Mouse (Mus musculus) Patski (cell line): ENCODE measurements around the gene Sort1. TPM values are rescaled to one million over a fixed set of nuclear protein-coding genes. Genes with fewer than 3 reads are reported as not detected.
"Not testable (repeated sequence)": the region's sequence is repeated elsewhere in the genome, so short reads cannot be mapped to it uniquely, and the experiment has no call there.

Source experiments
- ATAC-seq: fragments of 100-300 bp; one replicate; pipeline ENCODE4 v1.8.0; 2021
- CTCF ChIA-PET: fragments of 350-600 bp; sonication (Branson Sonifier 250); formaldehyde crosslinking; loops from one replicate; lab custom pipeline; 2022; ENCODE audit warnings: inconsistent platforms; lab: Charles Lee
- POLR2A ChIA-PET: fragments of 350-600 bp; sonication (Branson Sonifier 250); formaldehyde crosslinking; loops from one replicate; lab custom pipeline; 2022; ENCODE audit warnings: antibody characterized with exemption, inconsistent platforms; lab: Charles Lee
- DNase-seq: peaks from one replicate; pipeline ENCODE4 v3.0.0-alpha.2; 2011; ENCODE audit warnings: low read depth, low spot score
- H3K27me3 ChIP-seq: fragments of 371-371 bp; one replicate; pipeline ENCODE4 v1.5.1; 2021
- CTCF ChIP-seq: fragments of 100-300 bp; IDR thresholded peaks from one replicate; pipeline ENCODE4 v1.5.1; 2021
- in situ Hi-C: fragments of 300-500 bp; cut with MboI; formaldehyde crosslinking; loops from 3 replicates; pipeline ENCODE4 v1.11.1; 2018; ENCODE audit warnings: low pct_unique_long_range_greater_than_20kb, mixed read lengths
- polyA plus RNA-seq: library from polyadenylated mRNA; unstranded; gene quantifications from one replicate; pipeline ENCODE4 v1.2.3, GENCODE M21; 2021

Sort1 gene
- polyA plus RNA-seq = 125 TPM

DNA sequence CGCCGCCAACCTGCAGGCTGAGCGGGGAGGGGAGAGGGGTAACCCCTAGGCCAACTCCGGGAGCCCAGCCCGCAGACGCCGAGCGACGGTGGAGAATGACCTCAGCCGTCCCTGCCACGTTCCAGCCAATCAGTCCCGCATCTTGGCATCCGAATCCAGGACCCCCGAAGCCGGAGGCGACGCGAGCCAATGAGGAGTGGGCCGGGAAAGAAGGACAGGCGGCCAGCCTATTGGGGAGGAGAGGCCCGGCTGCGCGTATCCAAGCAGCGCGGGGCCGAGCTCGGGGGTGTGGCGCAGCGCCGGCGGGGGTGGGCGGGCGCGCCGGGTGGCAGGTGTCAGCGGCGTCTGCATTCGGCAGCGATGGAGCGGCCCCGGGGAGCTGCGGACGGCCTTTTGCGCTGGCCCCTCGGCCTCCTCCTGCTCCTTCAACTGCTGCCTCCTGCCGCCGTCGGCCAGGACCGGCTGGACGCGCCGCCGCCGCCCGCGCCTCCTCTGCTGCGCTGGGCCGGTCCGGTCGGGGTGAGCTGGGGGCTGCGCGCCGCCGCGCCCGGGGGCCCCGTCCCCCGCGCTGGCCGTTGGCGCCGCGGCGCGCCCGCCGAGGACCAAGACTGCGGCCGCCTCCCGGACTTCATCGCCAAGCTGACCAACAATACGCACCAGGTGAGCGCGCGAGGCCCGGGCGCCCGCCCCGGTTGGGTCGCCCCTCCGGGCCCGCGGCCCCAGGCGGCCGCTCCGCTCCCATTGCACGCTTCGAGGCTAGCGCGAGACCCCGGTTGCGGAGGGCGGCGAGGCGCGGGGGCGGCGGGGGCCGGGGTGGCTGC, at the start of gene Sort1:
Gene Sort1, plus strand, starts transcription at position 302 of the 821 bp plus-strand sequence.
- CTCF ChIA-PET = interaction anchor here (1.0 to 7.0 kb wide), 3 partner anchors 92 to 104 kb away, joined by 3 to 100 read pairs (median 17); no protein-coding TSS in a partner anchor
- ATAC-seq = peak; percentile 91
- peak; percentile 46 for DNase-seq
- POLR2A ChIA-PET = interaction anchor here (0.5 to 4.0 kb wide), 7 partner anchors 9 to 105 kb away, joined by 3 to 18 read pairs (median 3); no protein-coding TSS in a partner anchor
- in situ Hi-C loops = no loop called here
- no peak for TF ChIP-seq CTCF
- H3K27me3 ChIP-seq = no peaks in the 10 kb centered on the region

DNA sequence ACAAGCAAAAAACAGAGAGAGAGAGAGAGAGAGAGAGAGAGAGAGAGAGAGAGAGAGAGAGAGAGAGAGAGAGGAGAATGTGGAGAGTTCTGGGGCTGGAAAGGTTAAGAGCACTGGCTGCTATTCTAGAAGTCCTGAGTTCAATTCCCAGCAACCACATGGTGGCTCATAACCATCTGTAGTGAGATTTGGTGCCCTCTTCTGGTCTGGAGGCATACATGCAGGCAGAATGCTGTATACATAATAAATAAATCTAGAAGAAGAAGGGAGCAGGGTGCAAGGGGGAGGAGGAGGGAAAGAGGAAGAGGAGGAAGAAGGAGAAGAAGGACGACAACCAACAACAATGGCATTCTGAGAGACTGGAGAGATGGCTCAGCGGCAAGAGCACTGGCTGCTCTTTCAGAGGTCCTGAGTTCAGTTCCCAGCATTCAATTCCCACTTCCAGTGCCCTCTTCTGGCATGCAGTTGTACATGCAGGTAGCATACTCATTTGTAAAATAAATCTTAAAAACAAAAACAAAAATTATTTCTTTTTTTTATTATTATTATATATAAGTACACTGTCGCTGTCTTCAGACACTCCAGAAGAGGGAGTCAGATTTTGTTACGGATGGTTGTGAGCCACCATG, 46.3 kb upstream of the Sort1 start:
- DNase-seq, in situ Hi-C loops, ATAC-seq, POLR2A ChIA-PET, CTCF ChIA-PET: not testable (repeated sequence)
- peak; percentile 65 for TF ChIP-seq CTCF
- peaks cover 19% of the 10 kb centered on the region for H3K27me3 ChIP-seq

DNA sequence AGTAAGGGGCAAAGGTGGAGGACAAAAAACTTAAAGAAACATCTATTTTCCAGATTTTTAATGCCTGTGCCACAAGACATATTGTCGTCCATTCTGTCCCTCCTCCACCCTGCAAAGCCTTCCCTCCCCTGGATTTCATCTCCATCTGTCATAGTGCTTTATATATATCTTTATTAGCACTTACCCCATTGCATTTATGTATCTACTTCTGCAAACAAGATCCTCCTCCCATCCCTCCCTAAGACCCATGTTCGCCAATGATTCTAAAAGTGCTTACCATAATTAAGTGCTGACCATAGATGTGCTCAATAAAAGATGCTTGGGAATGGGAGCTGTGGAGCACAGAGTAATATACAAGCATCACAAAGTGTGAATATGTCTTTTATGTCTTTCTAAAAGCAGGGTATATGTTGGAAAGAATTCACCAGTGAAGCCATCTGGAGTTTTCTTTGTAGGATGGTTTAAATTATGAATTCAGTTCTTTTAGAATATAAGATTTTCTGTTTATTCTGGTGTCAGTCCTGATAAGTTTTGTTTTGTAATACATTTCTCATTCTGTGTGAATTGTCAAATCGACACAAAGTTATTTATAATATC, 42.5 kb upstream of the Sort1 start:
- in situ Hi-C loops = no loop called here
- peaks cover 10% of the 10 kb centered on the region for H3K27me3 ChIP-seq
- ChIA-PET POLR2A (no interaction called here), CTCF (no interaction called here)
- no peak for TF ChIP-seq CTCF
- ATAC-seq = no peak
- DNase-seq = no peak

DNA sequence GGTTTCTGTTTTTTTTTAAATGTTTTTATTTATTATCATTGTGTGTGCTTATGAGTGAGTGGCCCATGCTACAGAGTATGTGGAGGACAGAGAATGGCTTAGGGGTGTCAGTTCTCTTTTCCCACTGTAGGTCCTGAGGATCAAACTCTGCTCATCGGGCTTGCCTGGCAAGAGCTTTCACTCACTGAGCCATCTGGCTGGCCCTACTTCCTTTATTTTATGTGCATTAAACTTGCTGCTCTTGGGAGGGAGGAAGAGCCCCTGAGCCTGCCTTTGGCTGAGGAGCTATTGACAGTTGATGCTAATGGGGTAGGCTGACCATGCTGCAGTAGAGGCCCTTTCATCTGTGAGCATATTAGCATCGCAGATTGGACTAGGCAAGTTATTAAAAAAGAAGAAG, 37.0 kb upstream of the Sort1 start:
- ATAC-seq (no peak), DNase-seq (no peak)
- in situ Hi-C loops = no loop called here
- TF ChIP-seq CTCF = no peak
- H3K27me3 ChIP-seq = peaks cover 5% of the 10 kb centered on the region
- POLR2A ChIA-PET = interaction anchor here (0.6 kb wide), 1 partner anchor 82 kb away, joined by 4 read pairs; no protein-coding TSS in a partner anchor
- CTCF ChIA-PET = no interaction called here

DNA sequence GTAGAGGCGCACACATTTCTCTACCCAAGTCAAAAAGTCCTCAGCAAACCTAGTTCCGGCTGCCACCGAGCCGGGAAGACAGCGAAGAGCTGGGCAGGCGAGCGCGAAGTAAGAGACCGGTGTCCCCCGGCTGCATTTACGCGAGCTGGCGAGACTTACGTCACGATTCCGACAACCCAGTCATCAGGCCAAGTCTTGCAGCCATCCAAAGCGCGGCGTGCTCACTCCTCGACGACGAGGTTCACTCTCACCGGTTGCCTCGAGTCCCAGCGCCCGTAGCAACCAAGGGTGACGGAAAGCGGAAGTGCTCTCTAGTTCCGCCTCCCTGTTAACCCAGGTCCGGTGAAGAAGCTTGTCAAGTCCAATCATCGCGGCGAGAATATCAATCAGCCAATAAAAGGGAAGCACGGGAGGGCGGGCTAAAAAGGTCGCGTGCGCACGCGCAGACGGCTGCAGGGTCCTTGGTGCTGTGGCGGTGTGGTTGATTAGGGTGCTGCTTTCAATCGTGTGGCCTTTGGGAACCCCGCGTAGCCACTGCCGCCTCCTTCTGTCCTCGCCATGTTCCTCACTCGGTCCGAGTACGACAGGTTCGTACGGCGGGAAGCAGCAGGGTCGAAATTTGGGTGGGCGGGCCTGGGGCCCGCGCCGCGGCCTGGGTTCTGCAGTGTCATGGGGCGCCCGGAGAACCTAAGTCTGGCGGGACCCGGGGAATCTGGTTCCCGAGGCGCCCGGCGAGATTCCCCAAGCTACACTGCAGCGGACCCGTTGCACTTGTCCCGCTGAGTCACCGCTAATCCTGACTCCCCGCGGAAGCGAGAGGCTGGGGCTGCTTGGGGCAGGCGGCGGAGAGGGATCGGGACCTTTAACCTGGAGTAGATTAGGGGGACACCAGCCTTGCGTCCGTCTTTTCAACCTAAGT, 26.9 kb upstream of the Sort1 start, which contains the start of gene Psma5:
Gene Psma5, plus strand, starts transcription at position 208 of the 919 bp plus-strand sequence.
- TF ChIP-seq CTCF = no peak
- no peaks in the 10 kb centered on the region for H3K27me3 ChIP-seq
- DNase-seq = peak; percentile 96
- ChIA-PET POLR2A (interaction anchor here (0.6 to 1.6 kb wide), 7 partner anchors 9 to 92 kb away, joined by 3 to 6 read pairs (median 4); partner anchors contain the start of genes Atxn7l2 and Cyb561d1), CTCF (interaction anchor here (1.0 to 4.2 kb wide), 7 partner anchors 13 to 93 kb away, joined by 3 to 11 read pairs (median 4); no protein-coding TSS in a partner anchor)
- ATAC-seq = peak; percentile 98
- in situ Hi-C loops = no loop called here

DNA sequence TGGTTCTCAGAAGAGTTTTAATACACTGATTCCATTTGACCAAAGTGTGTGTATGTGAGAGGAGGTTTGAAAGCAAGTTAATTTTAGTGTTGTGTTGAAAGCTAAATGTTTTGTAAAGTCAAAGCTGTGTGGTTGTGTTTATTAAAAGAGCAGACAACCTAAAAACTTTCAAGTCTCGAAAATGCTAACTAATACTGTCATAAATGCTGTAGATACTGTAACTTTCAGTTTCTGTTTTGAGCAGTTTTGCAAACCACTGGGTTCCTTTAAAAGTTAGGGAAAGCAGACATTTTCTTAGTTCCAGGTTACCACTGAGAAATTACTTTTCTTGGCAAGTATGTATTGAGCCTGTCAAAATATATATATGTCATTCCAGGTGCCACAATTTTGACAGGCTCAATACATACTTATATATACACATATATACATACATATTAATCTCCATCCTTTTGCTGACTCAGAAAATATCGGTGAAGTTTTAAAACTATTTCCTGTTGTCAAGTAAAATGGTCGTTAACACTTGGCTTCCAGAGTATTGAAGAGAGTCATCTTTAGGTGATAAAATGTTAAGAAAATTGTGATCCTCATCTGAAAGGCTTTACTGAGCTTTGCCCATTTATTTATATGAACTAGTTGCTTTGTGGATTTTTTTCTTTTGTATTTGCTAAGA, 25.9 kb upstream of the Sort1 start:
- CTCF ChIA-PET = interaction anchor here (1.2 to 4.2 kb wide), 5 partner anchors 12 to 57 kb away, joined by 3 to 11 read pairs (median 3); partner anchors contain the start of gene Cyb561d1
- no peak for DNase-seq
- no peaks in the 10 kb centered on the region for H3K27me3 ChIP-seq
- no peak for ATAC-seq
- POLR2A ChIA-PET = interaction anchor here (0.6 to 1.6 kb wide), 3 partner anchors 37 to 76 kb away, joined by 3 to 4 read pairs (median 3); no protein-coding TSS in a partner anchor
- no peak for TF ChIP-seq CTCF
- in situ Hi-C loops = no loop called here

DNA sequence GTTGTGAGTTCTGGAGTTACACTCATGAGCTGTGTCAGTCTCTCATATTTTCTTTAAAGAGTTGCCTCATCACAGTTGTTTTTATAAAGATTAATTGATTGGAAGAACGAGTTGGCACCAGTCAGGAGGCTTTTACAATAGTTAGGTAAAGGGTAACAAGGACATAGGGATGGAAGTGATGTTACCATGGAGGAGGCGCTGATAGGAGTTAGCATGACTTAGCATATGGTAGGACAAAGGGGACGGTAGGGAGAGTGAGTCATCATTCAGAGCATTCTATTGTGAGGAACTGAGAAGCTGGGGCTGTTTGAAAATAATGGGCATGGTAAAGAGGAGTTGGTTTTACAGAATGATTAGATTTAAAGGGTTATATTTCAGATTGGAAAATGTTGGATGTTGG, 24.6 kb upstream of the Sort1 start:
- in situ Hi-C loops = no loop called here

DNA sequence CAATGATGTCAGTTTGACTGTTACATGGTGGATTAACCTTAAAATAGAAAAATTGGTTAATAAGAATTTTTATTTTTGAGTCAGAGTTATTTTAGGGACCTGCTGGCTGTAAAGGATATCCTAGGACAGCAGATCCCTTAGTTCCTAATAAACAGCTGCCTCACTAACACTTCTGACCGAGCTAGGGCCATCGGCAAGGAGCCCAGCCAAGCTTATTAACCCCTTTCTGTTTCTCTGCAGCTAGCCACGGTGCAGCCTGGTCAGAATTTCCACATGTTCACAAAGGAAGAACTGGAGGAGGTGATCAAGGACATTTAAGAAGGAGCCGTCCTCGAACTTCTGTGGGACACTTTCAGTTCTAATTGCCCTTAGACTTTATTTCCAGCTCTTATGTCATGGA, 4.4 kb upstream of the Sort1 start:
- DNase-seq, H3K27me3 ChIP-seq, ATAC-seq, POLR2A ChIA-PET: not testable (repeated sequence)
- CTCF ChIA-PET = interaction anchor here (1.0 to 7.0 kb wide), 7 partner anchors 9 to 115 kb away, joined by 3 to 100 read pairs (median 5); partner anchors contain the start of gene Psrc1
- in situ Hi-C loops = loop anchor here (5.0 kb wide), 2 partner anchors 108 to 283 kb away; partner anchors contain the start of gene Tmem167b

More for the DNA sequence above, 24.6 kb upstream of the Sort1 start:
- CTCF ChIA-PET = interaction anchor here (1.0 to 4.2 kb wide), 5 partner anchors 8 to 130 kb away, joined by 3 to 11 read pairs (median 3); partner anchors contain the start of gene Cyb561d1
- no peak for ATAC-seq
- POLR2A ChIA-PET = interaction anchor here (0.7 kb wide), 1 partner anchor 586 kb away, joined by 3 read pairs; no protein-coding TSS in a partner anchor
- no peak for TF ChIP-seq CTCF
- DNase-seq = no peak
- no peaks in the 10 kb centered on the region for H3K27me3 ChIP-seq
